Mouse (Mus musculus): ENCODE data around the gene Aldh1a3. TPM values are rescaled to one million over a fixed set of nuclear protein-coding genes. Genes with fewer than 3 reads are reported as not detected.

Gene Aldh1a3
- 4.8 and 7.3 TPM in 2 replicates for polyA plus RNA-seq (2015; fragmentation: Nextera tagmentation; extraction: Ambion mirVana)

GRCm38 (mm10) chr7:66427437-66428161 is at the start of gene Aldh1a3:
Gene Aldh1a3, minus strand, starts transcription at chr7:66427517.
- under 1% methylated on average over 50 of the region's 56 CpGs for WGBS
- Histone ChIP-seq H3K4me2 (ENCODE audit: low read length) (peak within 1 kb of the TSS; percentile 97), H3K4me1 (replicated peaks; ENCODE audit: control insufficient read depth, insufficient read depth, low read length) (peaks cover 13% of the 10 kb centered on the region), H3K9me3 (ENCODE audit: control insufficient read depth, low read length) (no peaks in the 10 kb centered on the region), H3K27me3 (replicated peaks; ENCODE audit: control insufficient read depth, insufficient read depth, low read length) (peaks cover 34% of the 10 kb centered on the region), H3K27ac (ENCODE audit: low read length) (no peak within 1 kb of the TSS), H3K36me3 (ENCODE audit: control insufficient read depth, insufficient read depth) (no peaks in the 10 kb centered on the region), H3K9ac (replicated peaks; ENCODE audit: low read depth, low read length) (peak within 1 kb of the TSS; percentile 47), H3K4me3 (replicated peaks; ENCODE audit: low read length) (peak within 1 kb of the TSS; percentile 54)
- peak; percentile 91 for ATAC-seq

GRCm38 (mm10) chr7:66476289-66476688 is 49.0 kb upstream of the Aldh1a3 start:
- H3K4me3 ChIP-seq (replicated peaks; ENCODE audit: low read length) = no peak overlapping the region
- no peaks in the 10 kb centered on the region for H3K27me3 ChIP-seq (replicated peaks; ENCODE audit: control insufficient read depth, insufficient read depth, low read length)
- no peak for ATAC-seq
- H3K36me3 ChIP-seq (ENCODE audit: control insufficient read depth, insufficient read depth) = no peaks in the 10 kb centered on the region
- no peaks in the 10 kb centered on the region; the same call in 1 of the 2 replicates for H3K4me1 ChIP-seq (replicated peaks; ENCODE audit: control insufficient read depth, insufficient read depth, low read length)
- H3K27ac ChIP-seq (ENCODE audit: low read length) = no peak overlapping the region
- H3K9ac ChIP-seq (replicated peaks; ENCODE audit: low read depth, low read length) = no peak overlapping the region
- no peaks in the 10 kb centered on the region for H3K9me3 ChIP-seq (ENCODE audit: control insufficient read depth, low read length)
- 43% methylated on average over 8 of the region's 8 CpGs for WGBS
- H3K4me2 ChIP-seq (ENCODE audit: low read length) = no peak overlapping the region

- Histone ChIP-seq H3K27ac (ENCODE audit: low read length) (no peak overlapping the region), H3K27me3 (replicated peaks; ENCODE audit: control insufficient read depth, insufficient read depth, low read length) (no peaks in the 10 kb centered on the region), H3K4me2 (ENCODE audit: low read length) (no peak overlapping the region), H3K9me3 (ENCODE audit: control insufficient read depth, low read length) (no peaks in the 10 kb centered on the region), H3K4me1 (replicated peaks; ENCODE audit: control insufficient read depth, insufficient read depth, low read length) (no peaks in the 10 kb centered on the region), H3K9ac (replicated peaks; ENCODE audit: low read depth, low read length) (no peak overlapping the region), H3K4me3 (replicated peaks; ENCODE audit: low read length) (no peak overlapping the region), H3K36me3 (ENCODE audit: control insufficient read depth, insufficient read depth) (no peaks in the 10 kb centered on the region)
- no peak for ATAC-seq
- WGBS = 79% methylated on average over 12 of the region's 12 CpGs
These were observed 44.4 kb upstream of the Aldh1a3 start for GRCm38 (mm10) chr7:66471641-66472216.

GRCm38 (mm10) chr7:66466641-66467040 is 39.3 kb upstream of the Aldh1a3 start:
- no peak overlapping the region for H3K27ac ChIP-seq (ENCODE audit: low read length)
- no peaks in the 10 kb centered on the region for H3K36me3 ChIP-seq (ENCODE audit: control insufficient read depth, insufficient read depth)
- H3K9ac ChIP-seq (replicated peaks; ENCODE audit: low read depth, low read length) = no peak overlapping the region
- no peaks in the 10 kb centered on the region for H3K9me3 ChIP-seq (ENCODE audit: control insufficient read depth, low read length)
- no peak overlapping the region for H3K4me2 ChIP-seq (ENCODE audit: low read length)
- no peak for ATAC-seq
- no peaks in the 10 kb centered on the region for H3K27me3 ChIP-seq (replicated peaks; ENCODE audit: control insufficient read depth, insufficient read depth, low read length)
- WGBS = 86% methylated on average over 14 of the region's 14 CpGs
- H3K4me1 ChIP-seq (replicated peaks; ENCODE audit: control insufficient read depth, insufficient read depth, low read length) = no peaks in the 10 kb centered on the region
- H3K4me3 ChIP-seq (replicated peaks; ENCODE audit: low read length) = no peak overlapping the region

GRCm38 (mm10) chr7:66465241-66465640 is 37.9 kb upstream of the Aldh1a3 start:
- H3K36me3 ChIP-seq (ENCODE audit: control insufficient read depth, insufficient read depth) = no peaks in the 10 kb centered on the region
- H3K9ac ChIP-seq (replicated peaks; ENCODE audit: low read depth, low read length) = no peak overlapping the region
- no peaks in the 10 kb centered on the region for H3K9me3 ChIP-seq (ENCODE audit: control insufficient read depth, low read length)
- peak overlapping the region; percentile 52 for H3K27ac ChIP-seq (ENCODE audit: low read length)
- 52% methylated on average over 5 of the region's 5 CpGs for WGBS
- no peak overlapping the region for H3K4me2 ChIP-seq (ENCODE audit: low read length)
- H3K27me3 ChIP-seq (replicated peaks; ENCODE audit: control insufficient read depth, insufficient read depth, low read length) = no peaks in the 10 kb centered on the region
- ATAC-seq = peak; percentile 65
- no peak overlapping the region for H3K4me3 ChIP-seq (replicated peaks; ENCODE audit: low read length)
- no peaks in the 10 kb centered on the region for H3K4me1 ChIP-seq (replicated peaks; ENCODE audit: control insufficient read depth, insufficient read depth, low read length)

GRCm38 (mm10) chr7:66463081-66463480 is 35.8 kb upstream of the Aldh1a3 start:
- Histone ChIP-seq H3K27ac (ENCODE audit: low read length) (no peak overlapping the region), H3K4me3 (replicated peaks; ENCODE audit: low read length) (no peak overlapping the region), H3K27me3 (replicated peaks; ENCODE audit: control insufficient read depth, insufficient read depth, low read length) (no peaks in the 10 kb centered on the region), H3K4me1 (replicated peaks; ENCODE audit: control insufficient read depth, insufficient read depth, low read length) (no peaks in the 10 kb centered on the region), H3K4me2 (ENCODE audit: low read length) (no peak overlapping the region), H3K9ac (replicated peaks; ENCODE audit: low read depth, low read length) (no peak overlapping the region), H3K36me3 (ENCODE audit: control insufficient read depth, insufficient read depth) (no peaks in the 10 kb centered on the region), H3K9me3 (ENCODE audit: control insufficient read depth, low read length) (no peaks in the 10 kb centered on the region)
- ATAC-seq = no peak
- WGBS = 97% methylated on average over 1 of the region's 1 CpGs

GRCm38 (mm10) chr7:66451622-66452295 is 24.4 kb upstream of the Aldh1a3 start:
- no peaks in the 10 kb centered on the region for H3K27me3 ChIP-seq (replicated peaks; ENCODE audit: control insufficient read depth, insufficient read depth, low read length)
- H3K4me1 ChIP-seq (replicated peaks; ENCODE audit: control insufficient read depth, insufficient read depth, low read length) = peaks cover 7% of the 10 kb centered on the region
- no peak overlapping the region for H3K4me3 ChIP-seq (replicated peaks; ENCODE audit: low read length)
- no peaks in the 10 kb centered on the region for H3K9me3 ChIP-seq (ENCODE audit: control insufficient read depth, low read length)
- H3K4me2 ChIP-seq (ENCODE audit: low read length) = no peak overlapping the region
- no peaks in the 10 kb centered on the region for H3K36me3 ChIP-seq (ENCODE audit: control insufficient read depth, insufficient read depth)
- H3K9ac ChIP-seq (replicated peaks; ENCODE audit: low read depth, low read length) = no peak overlapping the region
- H3K27ac ChIP-seq (ENCODE audit: low read length) = no peak overlapping the region
- ATAC-seq = no peak
- 76% methylated on average over 12 of the region's 12 CpGs for whole genome bisulfite sequencing

GRCm38 (mm10) chr7:66449971-66450752 is 22.8 kb upstream of the Aldh1a3 start:
- H3K9me3 ChIP-seq (ENCODE audit: control insufficient read depth, low read length) = no peaks in the 10 kb centered on the region
- H3K9ac ChIP-seq (replicated peaks; ENCODE audit: low read depth, low read length) = peak overlapping the region; percentile 41
- no peak overlapping the region for H3K27ac ChIP-seq (ENCODE audit: low read length)
- peak overlapping the region; percentile 58 for H3K4me2 ChIP-seq (ENCODE audit: low read length)
- H3K4me3 ChIP-seq (replicated peaks; ENCODE audit: low read length) = peak overlapping the region; percentile 30
- no peaks in the 10 kb centered on the region for H3K36me3 ChIP-seq (ENCODE audit: control insufficient read depth, insufficient read depth)
- peaks cover 7% of the 10 kb centered on the region for H3K4me1 ChIP-seq (replicated peaks; ENCODE audit: control insufficient read depth, insufficient read depth, low read length)
- WGBS = 4% methylated on average over 15 of the region's 16 CpGs
- ATAC-seq = peak; percentile 83
- no peaks in the 10 kb centered on the region for H3K27me3 ChIP-seq (replicated peaks; ENCODE audit: control insufficient read depth, insufficient read depth, low read length)

Measured in forebrain, embryonic 16.5 days (tissue).